Mouse (Mus musculus): ENCODE data around the gene Olfr1396.
A peak's percentile ranks its signal among the peaks of the same experiment; 100 is the strongest.

Olfr1396 gene

GRCm38 (mm10) chr11:49114774-49115173 is at the start of gene Olfr1396:
Gene Olfr1396, minus strand, starts transcription at chr11:49114874.
- no peak for DNase-seq (ENCODE audit: low read depth, low spot score)

DNA sequence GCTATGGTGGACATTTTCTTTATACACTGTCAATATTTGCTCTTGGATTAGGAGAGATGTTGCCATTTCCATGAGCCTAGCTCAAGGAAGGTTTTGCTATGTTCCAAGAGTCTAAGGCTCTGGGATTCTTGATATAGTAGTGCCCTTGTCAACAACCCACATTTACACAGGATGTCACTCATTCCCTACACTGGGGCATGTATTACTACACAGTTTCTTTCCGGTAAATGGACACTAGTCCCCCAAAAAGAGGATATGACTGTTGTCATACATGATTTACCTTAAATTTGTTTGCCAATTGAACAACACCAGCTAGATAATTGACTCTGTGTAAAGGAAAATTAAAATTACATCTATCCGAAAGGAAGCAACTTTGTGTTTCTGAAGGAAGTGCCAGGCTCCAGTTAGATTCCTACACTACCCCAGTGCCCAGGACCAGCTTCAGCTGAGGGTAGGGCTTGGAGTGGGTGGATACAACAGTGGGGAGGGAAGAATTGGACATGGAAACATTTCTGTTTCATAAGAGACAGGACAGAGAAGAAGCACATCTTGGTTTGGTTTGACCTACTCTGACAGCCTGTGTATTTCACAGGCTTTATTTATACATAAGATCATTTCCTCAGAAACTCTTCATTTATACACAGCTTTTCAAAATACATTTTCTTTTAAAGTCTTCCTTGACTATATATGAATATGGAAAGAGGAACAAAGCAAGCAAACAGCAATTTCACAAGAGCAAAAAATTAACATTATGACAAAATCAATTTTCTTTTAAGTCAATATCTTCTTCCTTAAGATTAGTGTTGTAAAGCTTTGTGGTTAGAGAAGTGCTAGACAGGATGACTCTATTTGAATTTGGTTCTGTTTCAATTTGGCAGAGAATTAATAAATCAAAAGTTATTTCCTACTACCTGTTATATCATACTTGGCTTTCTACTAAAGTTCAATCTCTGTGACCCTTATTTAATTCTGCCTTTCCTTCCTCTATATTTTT is 42.4 kb upstream of the Olfr1396 start:
- DNase-seq (ENCODE audit: low read depth, low spot score) = no peak

DNA sequence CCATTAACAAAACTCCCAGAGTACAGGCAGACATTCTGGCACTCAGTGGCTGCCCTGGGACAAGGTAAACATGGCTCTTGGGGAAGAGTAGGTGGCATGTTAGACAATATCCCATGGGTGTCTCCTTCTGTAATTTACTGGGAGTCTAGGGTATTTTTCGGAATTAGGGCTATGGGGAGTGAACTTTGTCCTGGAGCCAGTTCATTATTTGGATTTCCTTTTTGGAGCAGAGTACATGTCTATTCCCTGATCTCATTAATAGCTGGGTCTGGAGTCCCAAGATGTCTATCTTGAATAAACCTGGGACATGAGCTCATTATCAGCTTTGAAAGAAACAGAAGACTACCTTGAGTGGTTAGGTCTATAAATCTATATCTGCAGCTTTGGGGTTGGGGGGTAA is 39.4 kb upstream of the Olfr1396 start, which contains the start of gene Olfr1394:
Gene Olfr1394, plus strand, starts transcription at position 301 of the 400 bp plus-strand sequence.
- no peak for DNase-seq (ENCODE audit: low read depth, low spot score)

DNA sequence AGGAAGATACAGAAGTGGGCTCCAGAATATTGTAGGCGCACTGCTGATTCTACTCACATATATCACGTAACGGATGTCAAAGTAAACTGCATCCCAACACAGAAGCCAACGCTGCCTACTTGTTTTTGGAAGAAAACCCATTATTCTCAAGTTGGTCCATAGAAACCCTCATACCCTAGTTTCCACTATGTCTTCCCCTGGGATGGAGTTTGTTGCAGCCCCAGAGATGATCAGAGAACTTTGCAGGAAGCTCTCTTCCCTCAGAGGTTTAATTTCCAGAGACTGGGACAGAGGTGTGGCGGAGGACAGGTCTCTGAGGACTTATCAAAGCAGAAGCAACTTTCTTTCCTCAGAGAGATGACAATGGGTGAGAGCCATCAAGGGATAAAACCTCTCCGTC is 27.3 kb upstream of the Olfr1396 start, which contains the start of gene Olfr1395:
Gene Olfr1395, plus strand, starts transcription at position 301 of the 400 bp plus-strand sequence.
- DNase-seq (ENCODE audit: low read depth, low spot score) = no peak

- DNase-seq (ENCODE audit: low read depth, low spot score) = no peak
Measured at GRCm38 (mm10) chr11:49124169-49124568, 9.5 kb upstream of the Olfr1396 start.

DNA sequence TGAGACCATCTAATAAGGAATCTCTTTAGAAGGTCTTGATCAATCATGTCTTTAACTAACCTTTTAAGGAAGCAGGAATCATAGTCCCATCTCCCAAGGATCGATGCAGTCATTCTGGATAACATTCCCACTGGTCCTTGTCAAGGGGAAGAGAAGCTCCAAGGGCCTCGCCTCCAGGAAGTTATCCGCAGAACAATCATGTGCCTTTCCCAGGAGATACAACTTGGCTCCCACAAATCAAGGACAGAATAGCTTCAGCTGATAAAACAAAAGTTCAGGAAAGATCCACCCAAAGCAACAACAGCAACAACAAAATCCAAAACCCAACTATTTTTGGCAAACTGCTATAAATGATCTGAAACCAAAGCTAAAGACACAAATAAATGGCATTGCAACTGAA is 5.0 kb upstream of the Olfr1396 start:
- DNase-seq (ENCODE audit: low read depth, low spot score) = no peak

DNA sequence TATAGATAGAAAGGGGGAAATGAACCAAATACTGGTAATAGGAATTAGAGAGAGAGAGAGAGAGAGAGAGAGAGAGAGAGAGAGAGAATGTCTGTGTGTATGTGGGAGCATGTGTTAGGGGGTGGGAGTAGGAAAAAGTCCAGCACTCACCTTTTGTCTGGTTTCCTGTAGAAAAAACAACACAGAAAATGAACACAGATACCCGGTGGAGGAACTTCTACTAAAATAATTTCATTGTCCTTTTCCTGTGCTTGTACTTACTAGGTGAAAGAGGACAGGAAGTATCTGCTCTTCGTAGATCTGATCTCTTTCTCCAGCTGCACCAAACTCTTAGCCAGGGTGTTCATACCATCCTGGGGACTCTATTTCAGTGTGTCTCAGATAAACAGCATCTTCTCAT is 516 bp downstream of the Olfr1396 start:
- DNase-seq (ENCODE audit: low read depth, low spot score) = no peak

DNA sequence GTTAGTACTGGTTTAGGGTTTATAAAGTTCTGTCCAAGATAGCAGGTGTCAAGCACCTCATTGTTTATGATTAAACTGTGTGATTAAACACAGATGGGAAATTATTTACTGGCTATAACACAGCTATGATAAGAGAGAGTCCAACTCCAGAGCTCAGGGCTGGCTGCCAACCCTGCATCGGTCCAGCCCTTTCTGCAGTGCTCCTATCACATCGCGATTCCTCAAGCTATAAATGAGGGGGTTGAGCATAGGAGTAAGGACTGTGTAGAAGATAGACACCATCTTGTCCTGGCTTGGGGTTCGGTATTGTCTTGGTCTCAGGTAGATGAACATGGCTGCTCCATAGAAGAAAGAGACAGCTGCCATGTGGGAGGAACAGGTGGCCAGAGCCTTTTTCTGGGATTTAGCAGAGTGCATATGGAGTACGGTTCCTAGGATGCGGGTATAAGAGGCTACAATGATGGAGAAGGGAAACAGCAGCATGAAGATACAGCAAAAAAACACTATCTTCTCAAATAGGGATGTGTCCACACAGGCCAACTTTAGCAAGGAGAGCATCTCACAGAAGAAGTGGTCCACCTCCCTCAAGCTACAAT is 2.0 kb downstream of the Olfr1396 start:
- no peak for DNase-seq (ENCODE audit: low read depth, low spot score)

DNA sequence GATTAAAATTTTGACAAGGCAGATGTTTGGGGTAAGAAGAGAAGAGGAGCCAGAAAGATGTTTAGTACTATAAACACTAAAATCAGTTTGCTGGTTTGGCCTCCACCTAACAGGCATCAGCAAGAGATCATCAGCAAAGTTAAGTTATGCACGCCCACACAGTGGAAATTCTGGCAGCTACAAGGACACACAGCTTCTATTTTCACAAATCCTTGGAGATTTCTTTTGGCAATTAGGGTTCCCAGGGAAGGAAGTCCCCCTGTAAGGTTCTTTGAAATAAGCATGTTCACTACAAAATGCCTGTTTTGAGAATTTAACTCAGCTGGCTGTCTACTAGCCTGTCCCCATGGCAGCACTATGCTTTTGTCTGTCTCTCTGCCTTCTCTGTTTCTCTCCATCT is 3.7 kb downstream of the Olfr1396 start:
- no peak for DNase-seq (ENCODE audit: low read depth, low spot score)

GRCm38 (mm10) chr11:49108833-49109232 is 5.8 kb downstream of the Olfr1396 start:
- DNase-seq (ENCODE audit: low read depth, low spot score) = no peak

GRCm38 (mm10) chr11:49107650-49108537 is 6.8 kb downstream of the Olfr1396 start:
- DNase-seq (ENCODE audit: low read depth, low spot score) = no peak

DNA sequence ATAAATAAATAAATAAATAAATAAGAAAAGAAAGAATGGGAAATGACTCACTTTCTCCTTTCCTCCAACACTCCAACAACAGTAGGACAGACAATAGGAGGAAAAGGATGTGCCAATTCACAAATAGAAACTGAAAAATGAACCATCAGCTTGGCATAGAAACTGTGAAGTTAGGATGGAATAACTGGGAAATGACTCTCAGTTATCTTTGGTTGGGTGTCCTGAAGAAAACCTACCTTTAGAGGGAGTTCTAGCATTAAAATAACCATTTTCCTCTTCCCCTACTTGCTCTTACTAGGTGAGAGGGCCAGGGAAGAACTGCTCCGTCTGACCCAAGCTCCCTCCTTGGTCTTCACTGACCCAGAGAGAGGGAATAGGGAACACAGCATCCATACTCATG is 8.9 kb downstream of the Olfr1396 start:
- DNase-seq (ENCODE audit: low read depth, low spot score) = no peak

DNA sequence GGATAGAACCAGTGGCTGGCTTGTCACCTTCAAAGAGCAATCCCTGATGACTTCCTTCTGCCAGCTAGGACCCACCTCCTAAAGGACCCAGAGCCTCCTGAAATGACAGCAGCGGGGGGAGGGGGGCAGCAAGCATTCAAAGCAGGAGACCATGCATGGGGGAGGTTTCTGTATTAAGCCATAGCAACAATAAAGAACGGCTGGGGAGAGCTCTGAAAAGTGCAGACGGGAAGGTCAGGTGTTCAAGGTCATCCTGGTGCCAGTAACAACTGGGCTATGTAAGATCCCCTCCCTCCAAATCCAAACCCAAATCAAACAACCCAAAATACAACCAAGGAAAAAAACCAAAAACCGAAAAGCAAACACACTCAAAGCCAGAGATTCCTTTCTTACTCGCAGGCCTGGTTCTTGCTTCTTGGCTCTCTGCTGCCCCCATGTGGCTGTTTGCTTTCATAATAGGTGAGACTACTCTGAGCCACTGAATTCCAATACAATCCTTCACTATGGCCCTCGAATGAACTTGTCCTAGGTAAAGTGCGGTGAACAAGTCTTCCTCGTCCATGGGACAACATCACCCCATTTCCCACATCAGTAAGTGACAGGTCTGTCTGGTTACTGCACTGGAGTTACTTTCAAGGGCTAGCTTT is 11.5 kb downstream of the Olfr1396 start:
- DNase-seq (ENCODE audit: low read depth, low spot score) = peak; percentile 71

DNA sequence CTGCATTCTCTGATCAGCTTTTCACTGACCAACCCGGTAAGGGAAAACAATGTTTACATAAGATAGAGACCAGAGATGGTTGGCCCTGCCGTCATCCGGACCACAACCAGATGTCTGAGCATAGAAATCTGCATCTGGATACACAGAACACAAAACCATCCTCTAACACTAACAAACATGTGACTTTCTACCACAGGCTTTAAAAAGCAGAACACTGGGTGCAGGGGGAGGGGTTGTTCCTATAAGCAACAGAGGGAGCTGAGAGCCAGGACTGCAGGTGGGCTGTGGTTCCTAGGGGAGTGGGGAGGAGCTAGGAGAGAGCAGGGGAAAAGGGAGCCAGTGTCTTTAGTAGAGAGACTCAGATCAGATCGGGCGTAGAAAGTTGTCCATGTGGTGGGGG is 13.2 kb downstream of the Olfr1396 start:
- DNase-seq (ENCODE audit: low read depth, low spot score) = no peak

- DNase-seq (ENCODE audit: low read depth, low spot score) = no peak
Measured at GRCm38 (mm10) chr11:49100409-49100808, 14.3 kb downstream of the Olfr1396 start.

- DNase-seq (ENCODE audit: low read depth, low spot score) = no peak
Measured at GRCm38 (mm10) chr11:49095367-49095766, 19.3 kb downstream of the Olfr1396 start.

DNA sequence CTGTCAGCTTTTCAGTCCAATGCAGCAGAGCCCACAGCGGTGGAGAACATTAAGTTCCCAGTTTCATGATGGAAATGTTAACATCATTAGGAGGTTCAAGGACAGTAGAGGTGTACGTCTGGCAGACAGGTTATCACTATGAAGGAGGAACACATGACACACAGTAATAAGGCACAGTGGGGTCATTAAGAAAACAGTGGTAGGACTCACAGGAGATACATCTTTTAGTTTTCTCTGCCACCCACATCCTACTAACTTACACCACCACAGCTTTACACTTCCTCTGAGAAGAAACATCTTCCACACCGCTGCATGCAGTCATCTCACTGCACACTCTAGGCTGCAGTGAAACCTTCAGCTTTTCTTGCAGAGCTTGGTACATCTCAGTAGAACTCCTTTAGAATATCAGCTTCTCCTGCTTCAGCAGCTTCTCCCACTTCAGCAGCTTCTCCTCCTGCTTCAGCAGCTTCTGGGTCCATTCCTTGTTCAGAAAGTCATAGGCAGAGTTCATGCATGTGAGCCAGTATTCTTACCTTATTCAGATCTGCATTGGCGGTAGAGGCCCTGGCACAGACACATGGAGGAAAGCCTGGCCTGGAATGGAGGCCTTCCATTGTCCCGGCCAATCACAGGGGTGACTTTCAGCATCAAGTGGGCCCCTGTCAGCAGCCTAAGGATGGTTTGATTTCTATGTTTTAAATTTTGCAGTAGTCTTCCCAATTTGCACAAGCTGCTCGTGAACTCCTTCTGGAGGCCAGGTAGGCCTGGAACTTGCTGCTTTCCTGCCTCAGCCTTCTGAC is 20.6 kb downstream of the Olfr1396 start:
- no peak for DNase-seq (ENCODE audit: low read depth, low spot score)

GRCm38 (mm10) chr11:49092786-49093185 is 21.9 kb downstream of the Olfr1396 start:
- DNase-seq (ENCODE audit: low read depth, low spot score) = no peak

GRCm38 (mm10) chr11:49092053-49092586 is 22.6 kb downstream of the Olfr1396 start:
- no peak for DNase-seq (ENCODE audit: low read depth, low spot score)

GRCm38 (mm10) chr11:49091171-49091570 is 23.5 kb downstream of the Olfr1396 start:
- DNase-seq (ENCODE audit: low read depth, low spot score) = no peak
